ENCODE assay signal across 10 mouse cellular contexts in the genomic region with DNA sequence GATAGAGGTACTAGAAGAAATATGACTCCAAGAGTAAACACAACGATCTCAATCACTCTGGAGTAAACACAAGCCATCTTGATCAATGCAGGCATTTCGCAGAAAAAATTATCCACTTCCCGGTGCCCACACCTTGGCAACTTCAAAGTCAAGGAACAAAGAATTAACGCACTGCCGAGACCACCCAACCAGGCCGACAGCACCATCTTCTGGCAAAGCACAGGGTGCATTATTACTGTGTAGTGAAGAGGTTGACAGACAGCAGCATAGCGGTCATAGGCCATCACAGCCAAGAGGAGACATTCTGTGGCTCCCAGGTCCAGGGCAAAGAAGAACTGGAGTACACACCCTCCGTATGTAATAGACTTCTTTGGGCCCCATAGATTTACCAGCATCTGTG. TPM values are rescaled to one million over a fixed set of nuclear protein-coding genes. Genes with fewer than 3 reads are reported as not detected.
A peak's percentile ranks its signal among the peaks of the same experiment; 100 is the strongest.
DNase-seq lines count a peak whose midpoint lies in the region; TF ChIP-seq lines count a peak whose summit lies in the region.
"Had no signal": no experiment of that assay in that cellular context is flagged by ENCODE, and none has a peak within 500 bp of the region (broad histone marks: within the 10 kb centered on the region; RNA-seq: fewer than 3 reads in every experiment).

No protein-coding gene starts in this region.

- intact Hi-C loops in left cerebral cortex, postnatal 4 days (cut with DNase I) = no loop called here
- intact Hi-C loops in left cerebral cortex, postnatal 36 days (cut with DNase I) = no loop called here

- H3K4me3 ChIP-seq in E14TG2a.4 (replicated peaks; ENCODE audit: low read length) = no peak overlapping the region
- H3K4me3 ChIP-seq: heart, embryonic 12.5 days had no signal

- peak; percentile 34 for TF ChIP-seq CTCF in E14TG2a.4 (conservative IDR thresholded peaks at IDR 0.05; ENCODE audit: low read length)

- H3K36me3 ChIP-seq in E14TG2a.4 (ENCODE audit: insufficient read depth, low read length) = no peaks in the 10 kb centered on the region
- H3K36me3 ChIP-seq: heart, embryonic 12.5 days had no signal

- no peaks in the 10 kb centered on the region for H3K27me3 ChIP-seq in E14TG2a.4 (ENCODE audit: insufficient read depth, low read length)

- no peaks in the 10 kb centered on the region for H3K9me3 ChIP-seq in E14TG2a.4 (ENCODE audit: low read length)
- H3K9me3 ChIP-seq: heart, embryonic 12.5 days had no signal

- DNase-seq in cerebellum, postnatal 14 days = peak; percentile 41 to 54
- no peak for DNase-seq in cerebellum, adult 8-10 months
- DNase-seq in left cerebral cortex, postnatal 4 days = peak; percentile 27
- DNase-seq in left cerebral cortex, postnatal 36 days (ENCODE audit: low spot score in 2 of 2) = no peak
- peak; percentile 11 for DNase-seq in embryo, embryonic 10 days (ENCODE audit: low spot score)
- no peak for DNase-seq in frontal cortex, postnatal 36 days (ENCODE audit: low spot score in 2 of 2)
- DNase-seq in B cell, adult 2 months = no peak
- DNase-seq: cerebellum, adult 18-20 months had no signal

- no peaks in the 10 kb centered on the region for H3K4me1 ChIP-seq in E14TG2a.4 (replicated peaks; ENCODE audit: low read depth, low read length)
- H3K4me1 ChIP-seq: heart, embryonic 12.5 days had no signal

RNA-seq across cellular contexts. Expression of a gene that starts 3.2 kb away (rescaled TPM):
- not detected for total RNA-seq in left cerebral cortex, postnatal 4 days (2021)
- not detected for total RNA-seq in left cerebral cortex, postnatal 36 days (2021)

RNA-seq across cellular contexts. Expression of a gene that starts 13.0 kb away (rescaled TPM):
- total RNA-seq in left cerebral cortex, postnatal 4 days (2021) = not detected
- total RNA-seq in left cerebral cortex, postnatal 36 days (2021) = not detected

RNA-seq across cellular contexts. Expression of a gene that starts 31.1 kb away (rescaled TPM):
- total RNA-seq in left cerebral cortex, postnatal 4 days (2021) = not detected
- not detected for total RNA-seq in left cerebral cortex, postnatal 36 days (2021)

RNA-seq across cellular contexts. Expression of a gene that starts 36.8 kb away (rescaled TPM):
- 10 to 100 TPM; 57.6 to 65.0 TPM for total RNA-seq in left cerebral cortex, postnatal 4 days (2021)
- total RNA-seq in left cerebral cortex, postnatal 36 days (2021) = 10 to 100 TPM; 34.0 TPM

Comparison
In these comparisons a context has a peak if more than half of its experiments do, and no peak if none do; other contexts are left out.
1. DNase-seq: peak in cerebellum, postnatal 14 days (2 of 2), left cerebral cortex, postnatal 4 days (single experiment) and embryo, embryonic 10 days (single experiment); none in cerebellum, adult 8-10 months (single experiment), left cerebral cortex, postnatal 36 days (0 of 2), frontal cortex, postnatal 36 days (0 of 2) and B cell, adult 2 months (0 of 2).